Mouse (Mus musculus) brain, embryonic 14.5 days (tissue): ENCODE measurements at regions not wholly inside any gene's neighbourhood (a gene's known extent, or its start where the extent isn't known, plus 50 kb on each side); places are given as distances from the start of the nearest gene placed in this dataset.
A peak's percentile ranks its signal among the peaks of the same experiment; 100 is the strongest.

Experiments used
- DNase-seq: peaks from one replicate; pipeline ENCODE4 v3.0.0-alpha.2; 2011; ENCODE audit warnings: low read depth
- CTCF ChIP-seq: fragments of 200-500 bp; IDR thresholded peaks from 2 replicates; pipeline ENCODE4 v1.5.1; 2012; ENCODE audit warnings: inconsistent platforms, mild to moderate bottlenecking, moderate library complexity, borderline replicate concordance; ENCODE audit not compliant: insufficient read depth, insufficient read length; ENCODE audit errors: extremely low read depth
- POLR2A ChIP-seq: fragments of 200-500 bp; IDR thresholded peaks from 2 replicates; pipeline ENCODE4 v1.6.1; 2012; ENCODE audit warnings: mild to moderate bottlenecking, inconsistent platforms, borderline replicate concordance; ENCODE audit not compliant: poor library complexity, insufficient read depth, insufficient read length, severe bottlenecking; ENCODE audit errors: extremely low read depth

GRCm38 (mm10) chr10:95082634-95083033, 138.0 kb upstream of the Plxnc1 start:
- peak; percentile 27 for DNase-seq
- TF ChIP-seq CTCF = no peak
- TF ChIP-seq POLR2A = no peak

DNA sequence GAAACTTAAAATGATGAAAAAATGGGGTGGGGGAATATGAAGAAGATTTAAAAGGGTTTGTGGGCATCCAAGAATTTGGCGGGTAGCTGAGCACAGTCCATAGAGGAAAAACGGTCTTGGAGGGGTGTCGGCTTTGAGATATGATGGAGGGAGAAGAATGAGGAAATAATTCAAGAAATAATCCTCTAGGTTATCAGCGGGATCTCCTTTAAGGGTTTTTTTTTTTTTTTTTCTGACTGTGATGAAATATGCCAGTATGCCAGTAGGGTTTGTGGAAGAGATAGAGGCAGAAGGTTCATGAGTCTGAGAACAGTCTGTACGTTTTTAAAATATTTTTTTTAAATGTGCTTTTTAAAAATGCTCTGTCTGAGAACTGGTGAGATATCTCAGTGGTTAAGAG, 135.3 kb upstream of the Plxnc1 start:
- no peak for DNase-seq
- TF ChIP-seq POLR2A (no peak), CTCF (no peak)

DNA sequence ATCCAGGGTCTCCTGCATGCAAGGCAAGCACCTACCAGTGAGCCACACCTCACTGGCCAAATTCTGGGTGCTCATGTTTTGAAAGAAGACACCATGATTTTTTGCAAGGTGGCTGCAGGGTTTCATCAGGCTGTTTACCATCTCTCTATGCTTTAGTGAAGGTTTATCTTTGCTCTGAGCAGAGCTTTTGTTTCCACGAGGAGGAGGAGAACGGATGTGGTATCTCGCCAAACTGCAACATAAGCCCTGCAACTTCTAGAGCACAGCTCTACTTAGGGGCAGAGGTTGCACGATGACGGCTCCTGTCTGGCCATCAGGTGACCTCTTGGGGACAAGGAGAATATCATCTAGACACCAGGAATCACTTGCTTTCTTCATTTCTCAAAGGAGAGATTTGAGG, 131.8 kb upstream of the Plxnc1 start:
- no peak for DNase-seq
- TF ChIP-seq CTCF (no peak), POLR2A (no peak)

- TF ChIP-seq CTCF = no peak
- no peak for TF ChIP-seq POLR2A
- peak; percentile 39 for DNase-seq
Measured at GRCm38 (mm10) chr10:95075897-95076296, 131.3 kb upstream of the Plxnc1 start.

DNA sequence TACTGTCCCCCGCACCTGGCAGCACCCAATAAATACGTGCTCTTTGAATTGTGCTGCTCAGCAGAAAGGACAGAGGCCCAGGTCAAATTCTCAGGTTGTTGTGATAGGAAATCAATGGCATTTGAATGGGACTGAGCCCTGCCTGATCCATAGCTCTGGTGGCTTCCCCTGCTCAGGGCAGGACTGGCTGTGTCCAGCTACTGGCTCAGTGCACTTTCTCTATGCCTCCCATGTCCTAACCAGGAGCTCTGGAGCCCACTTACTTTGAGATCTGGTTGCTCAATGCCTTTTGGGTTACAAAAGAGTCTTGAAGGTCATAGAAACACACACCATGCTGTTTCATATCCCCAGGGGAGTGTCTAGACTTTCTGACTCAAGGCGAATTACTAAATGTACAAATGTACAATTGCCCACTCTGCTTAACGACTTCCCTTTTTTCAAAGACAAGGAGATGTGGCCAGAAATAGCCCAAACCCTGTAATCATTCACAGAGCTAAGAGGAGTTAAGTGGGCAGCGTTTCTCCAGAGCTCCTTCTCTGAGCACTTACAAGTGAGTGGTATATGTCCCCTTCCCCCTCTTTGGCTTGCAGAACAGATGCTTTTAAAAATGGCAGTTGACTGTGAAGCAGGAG, 130.4 kb upstream of the Plxnc1 start:
- peak; percentile 44 for DNase-seq
- no peak for TF ChIP-seq POLR2A
- no peak for TF ChIP-seq CTCF

DNA sequence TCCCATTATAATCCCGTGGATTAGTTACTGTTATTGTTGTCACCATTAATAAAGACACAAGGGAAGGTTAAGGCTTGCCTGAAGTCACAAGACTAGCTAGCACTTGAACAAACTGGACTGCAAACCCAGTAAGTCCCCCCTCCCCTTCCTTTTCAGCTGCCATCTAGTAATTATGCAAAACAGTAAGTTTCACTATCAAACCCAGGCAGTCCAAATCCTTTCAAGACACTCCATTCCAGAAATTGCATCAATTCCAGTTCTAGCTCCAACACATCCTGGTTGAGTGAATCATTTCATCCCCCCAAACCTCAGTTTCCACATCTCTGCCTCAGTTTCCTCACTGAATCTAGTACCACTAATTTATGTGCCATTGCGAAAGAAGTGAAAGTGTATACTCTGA, 129.7 kb upstream of the Plxnc1 start:
- TF ChIP-seq POLR2A = no peak
- TF ChIP-seq CTCF = no peak
- DNase-seq = peak; percentile 48

DNA sequence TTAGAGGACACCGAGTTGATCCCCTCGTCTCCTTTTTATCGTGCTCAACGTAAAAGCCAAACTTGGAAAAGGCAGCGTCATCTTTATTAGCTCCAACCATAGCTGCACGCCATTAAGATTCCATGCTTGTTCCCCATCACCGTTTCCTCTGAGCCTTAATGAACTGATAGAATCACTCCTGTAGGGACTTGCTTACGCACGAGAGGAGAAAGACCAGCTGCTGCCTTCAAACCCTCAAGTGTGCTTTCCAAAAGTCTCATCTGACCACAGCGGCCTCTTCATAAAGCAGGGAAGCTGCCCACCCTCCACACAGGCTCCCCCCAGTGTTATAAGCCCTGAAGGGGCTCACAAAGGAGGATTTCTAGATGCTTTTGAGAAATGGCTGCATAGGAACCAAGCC, 123.3 kb upstream of the Plxnc1 start:
- no peak for DNase-seq
- TF ChIP-seq POLR2A = no peak
- TF ChIP-seq CTCF = no peak

DNA sequence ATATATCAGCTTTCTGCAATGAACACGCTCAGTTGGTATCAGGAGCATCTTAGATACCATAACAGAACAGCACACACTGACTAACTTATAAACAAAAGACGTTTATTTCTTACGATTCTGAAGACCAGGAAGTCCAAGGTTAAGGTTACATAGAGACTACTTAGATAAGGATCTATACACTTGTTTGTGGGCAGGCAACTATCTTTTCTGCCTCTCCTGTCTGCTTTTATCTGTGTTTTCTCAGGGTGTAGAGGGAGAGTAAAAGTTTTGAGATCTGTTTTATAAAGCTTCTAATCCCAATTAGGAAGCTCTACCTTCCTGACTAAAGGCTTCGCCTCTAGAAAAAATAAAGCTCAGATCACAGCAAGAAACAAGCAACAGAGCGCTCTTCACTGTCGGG, 122.1 kb upstream of the Plxnc1 start:
- no peak for DNase-seq
- TF ChIP-seq CTCF (no peak), POLR2A (no peak)

DNA sequence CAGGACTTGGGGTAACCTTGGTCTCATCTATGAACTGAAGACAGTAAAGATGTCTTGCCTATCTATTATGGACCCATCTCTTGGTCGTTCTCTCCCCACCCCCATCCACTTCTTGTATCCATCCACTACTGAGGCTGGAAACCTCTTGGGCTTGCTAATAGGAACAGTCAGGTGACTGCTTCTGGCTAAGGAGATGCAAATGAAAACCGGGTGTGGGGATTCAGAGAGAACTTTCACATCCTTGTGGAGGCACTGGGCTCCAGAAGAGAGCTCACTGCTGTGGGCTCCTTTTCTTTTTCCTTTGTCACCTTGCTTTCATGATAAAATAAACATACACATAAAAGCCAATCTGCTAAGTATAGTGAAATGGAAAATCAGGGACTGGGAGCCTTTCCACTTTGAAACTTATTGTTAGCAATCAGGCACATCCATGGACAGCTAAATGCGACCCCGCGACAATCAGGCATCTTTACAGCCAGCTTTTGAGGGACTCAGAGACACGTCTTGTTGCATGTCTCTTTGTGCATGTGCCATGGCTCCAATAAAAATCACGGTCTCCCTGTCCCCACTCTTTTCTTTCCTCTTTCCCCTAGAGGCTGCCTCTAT, 115.0 kb upstream of the Plxnc1 start:
- TF ChIP-seq CTCF = no peak
- no peak for TF ChIP-seq POLR2A

DNA sequence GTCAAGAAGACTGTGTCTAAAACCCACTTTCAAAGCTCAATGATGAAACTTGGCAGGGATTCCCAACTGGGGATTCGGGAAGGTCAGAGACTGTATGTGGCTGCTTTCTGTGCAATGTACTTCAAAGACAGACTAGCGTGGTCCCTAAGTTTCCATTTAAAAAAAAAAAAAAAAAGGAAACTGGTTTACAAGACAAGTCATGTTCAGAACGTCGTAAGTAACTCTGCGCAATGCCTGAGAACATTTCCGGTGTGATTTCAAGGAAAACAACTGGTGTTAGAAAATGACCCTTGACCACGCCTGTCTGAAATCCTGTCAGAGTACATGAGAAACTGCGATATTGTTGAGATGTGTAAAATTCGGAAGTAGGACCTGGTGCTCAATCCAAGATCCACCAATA, 114.4 kb upstream of the Plxnc1 start:
- peak; percentile 47 for DNase-seq
- TF ChIP-seq POLR2A (no peak), CTCF (no peak)

More for the DNA sequence above, 115.0 kb upstream of the Plxnc1 start:
- DNase-seq = no peak

GRCm38 (mm10) chr10:95057051-95057714, 112.5 kb upstream of the Plxnc1 start:
- DNase-seq = peak; percentile 77

GRCm38 (mm10) chr10:95056541-95056940, 111.9 kb upstream of the Plxnc1 start:
- no peak for DNase-seq

More at GRCm38 (mm10) chr10:95057051-95057714, 112.5 kb upstream of the Plxnc1 start:
- no peak for TF ChIP-seq CTCF

More at GRCm38 (mm10) chr10:95056541-95056940, 111.9 kb upstream of the Plxnc1 start:
- no peak for TF ChIP-seq POLR2A
- TF ChIP-seq CTCF = no peak
